Mouse (Mus musculus) hindbrain, postnatal 0 days (tissue): ENCODE results near the gene Il31ra. TPM values are rescaled to one million over a fixed set of nuclear protein-coding genes. Genes with fewer than 3 reads are reported as not detected.

Experiments used
- ATAC-seq: fragments of 200-750 bp; cut with Nextera tagmentation; 2 replicates; pipeline ENCODE4 v1.8.0; 2017; ENCODE audit warnings: mild to moderate bottlenecking, moderate TSS enrichment, moderate library complexity
- DNase-seq: peaks from one replicate; pipeline ENCODE4 v3.0.0-alpha.2; 2015; ENCODE audit warnings: low spot score
- H3K27ac ChIP-seq: fragments of 300-500 bp; sonication (generic); 2 replicates; pipeline ENCODE4 v1.5.1; 2014; ENCODE audit warnings: mild to moderate bottlenecking
- H3K27me3 ChIP-seq: fragments of 300-500 bp; sonication (generic); 2 replicates; pipeline ENCODE4 v1.6.1; 2014; ENCODE audit warnings: low read length, mixed read lengths; ENCODE audit not compliant: insufficient read depth
- H3K36me3 ChIP-seq: fragments of 300-500 bp; sonication (generic); 2 replicates; pipeline ENCODE4 v1.6.1; 2014; ENCODE audit warnings: low read length, mixed read lengths; ENCODE audit not compliant: insufficient read depth
- H3K4me1 ChIP-seq: fragments of 300-500 bp; sonication (generic); 2 replicates; pipeline ENCODE4 v1.6.1; 2014; ENCODE audit warnings: antibody characterized with exemption, low read length, mixed read lengths; ENCODE audit not compliant: insufficient read depth
- H3K4me2 ChIP-seq: fragments of 300-500 bp; sonication (generic); 2 replicates; pipeline ENCODE4 v1.6.1; 2014; ENCODE audit warnings: low read depth, mild to moderate bottlenecking, low read length, moderate library complexity, mixed read lengths
- H3K4me3 ChIP-seq: fragments of 300-500 bp; sonication (generic); 2 replicates; pipeline ENCODE4 v1.5.1; 2014; ENCODE audit warnings: low read length
- H3K9ac ChIP-seq: fragments of 300-500 bp; sonication (generic); replicated peaks from 2 replicates; pipeline ENCODE4 v1.6.1; 2014; ENCODE audit warnings: mild to moderate bottlenecking, low read length, moderate library complexity, mixed read lengths
- H3K9me3 ChIP-seq: fragments of 300-500 bp; sonication (generic); 2 replicates; pipeline ENCODE4 v1.6.1; 2016; ENCODE audit warnings: low read length, mixed read lengths
- CTCF ChIP-seq: IDR thresholded peaks from 2 replicates; pipeline ENCODE4 v1.5.1; 2016; ENCODE audit warnings: antibody characterized with exemption, control low read depth, low read depth
- WGBS: fragments of 180-500 bp; shearing (Covaris S2); extraction: QIAGEN DNeasy Blood & Tissue Kit; methylation state at CpG from one replicate; pipeline ENCODE4 v1.1.7; 2014; 5-methylcytosine and 5-hydroxymethylcytosine counted together
- polyA plus RNA-seq: library from polyadenylated mRNA; unstranded; fragments of >200 nt; fragmentation: Nextera tagmentation; extraction: Ambion mirVana; gene quantifications from 2 replicates; pipeline ENCODE4 v1.2.1, GENCODE M21; 2015
- total RNA-seq: library from RNA; depleted of rRNA; stranded (reverse); fragments of >200 nt; gene quantifications from 2 replicates; pipeline ENCODE4 v1.2.3, GENCODE M21; 2014

Il31ra gene
- total and polyA plus RNA-seq, 2 experiments from 2014 or later: not detected

- ATAC-seq (no peak), DNase-seq (peak; percentile 12)
- no peak overlapping the region for H3K4me2 ChIP-seq
- H3K27ac ChIP-seq: no peak overlapping the region
- no peak overlapping the region for H3K9ac ChIP-seq
- H3K4me3 ChIP-seq: no peak overlapping the region
- TF ChIP-seq CTCF: no peak
- H3K4me1 ChIP-seq: no peaks in the 10 kb centered on the region
- H3K36me3 ChIP-seq: no peaks in the 10 kb centered on the region
- H3K27me3 ChIP-seq: no peaks in the 10 kb centered on the region
- H3K9me3 ChIP-seq: no peaks in the 10 kb centered on the region
- 65% methylated on average over 11 of the region's 11 CpGs for WGBS
Measured at GRCm38 (mm10) chr13:112511261-112511660, 82.9 kb downstream of the Il31ra start.

- Histone ChIP-seq H3K4me3 (no peak overlapping the region), H3K9me3 (no peaks in the 10 kb centered on the region), H3K27me3 (no peaks in the 10 kb centered on the region), H3K36me3 (peaks cover 5% of the 10 kb centered on the region; the same call in 1 of the 2 replicates), H3K27ac (no peak overlapping the region), H3K4me1 (no peaks in the 10 kb centered on the region), H3K9ac (no peak overlapping the region), H3K4me2 (no peak overlapping the region)
- TF ChIP-seq CTCF: no peak
- no peak for ATAC-seq
- 94% methylated on average over 19 of the region's 19 CpGs for WGBS
- DNase-seq: no peak
Measured at GRCm38 (mm10) chr13:112510437-112511212, 83.5 kb downstream of the Il31ra start.

GRCm38 (mm10) chr13:112509465-112509864 lies 84.7 kb downstream of the Il31ra start:
- Histone ChIP-seq H3K27ac (no peak overlapping the region), H3K4me3 (no peak overlapping the region), H3K4me1 (no peaks in the 10 kb centered on the region), H3K27me3 (no peaks in the 10 kb centered on the region), H3K36me3 (peaks cover 16% of the 10 kb centered on the region), H3K9ac (no peak overlapping the region), H3K9me3 (no peaks in the 10 kb centered on the region), H3K4me2 (no peak overlapping the region)
- peak; percentile 97 for TF ChIP-seq CTCF
- DNase-seq (peak; percentile 88), ATAC-seq (peak; percentile 86)
- WGBS: 26% methylated on average over 4 of the region's 4 CpGs

- Histone ChIP-seq H3K9me3 (no peaks in the 10 kb centered on the region), H3K36me3 (peaks cover 25% of the 10 kb centered on the region), H3K27me3 (no peaks in the 10 kb centered on the region), H3K9ac (no peak overlapping the region), H3K4me1 (no peaks in the 10 kb centered on the region), H3K4me2 (no peak overlapping the region), H3K4me3 (no peak overlapping the region), H3K27ac (no peak overlapping the region)
- no peak for TF ChIP-seq CTCF
- 86% methylated on average over 5 of the region's 5 CpGs for WGBS
- ATAC-seq (no peak), DNase-seq (no peak)
Measured at GRCm38 (mm10) chr13:112508487-112508886, 85.7 kb downstream of the Il31ra start.

- Histone ChIP-seq H3K36me3 (peaks cover 28% of the 10 kb centered on the region), H3K27me3 (no peaks in the 10 kb centered on the region), H3K9me3 (no peaks in the 10 kb centered on the region), H3K9ac (no peak overlapping the region), H3K4me3 (no peak overlapping the region), H3K4me1 (no peaks in the 10 kb centered on the region), H3K4me2 (no peak overlapping the region), H3K27ac (no peak overlapping the region)
- DNase-seq: no peak
- WGBS: 91% methylated on average over 13 of the region's 13 CpGs
- ATAC-seq: no peak
- TF ChIP-seq CTCF: no peak
Measured at GRCm38 (mm10) chr13:112507691-112508090, 86.5 kb downstream of the Il31ra start.

GRCm38 (mm10) chr13:112506766-112507165 lies 87.4 kb downstream of the Il31ra start:
- H3K9me3 ChIP-seq: no peaks in the 10 kb centered on the region
- DNase-seq (peak; percentile 18), ATAC-seq (no peak)
- no peaks in the 10 kb centered on the region for H3K27me3 ChIP-seq
- H3K9ac ChIP-seq: no peak overlapping the region
- H3K4me2 ChIP-seq: no peak overlapping the region
- H3K36me3 ChIP-seq: peaks cover 32% of the 10 kb centered on the region
- no peak overlapping the region for H3K27ac ChIP-seq
- TF ChIP-seq CTCF: no peak
- 73% methylated on average over 13 of the region's 13 CpGs for WGBS
- H3K4me1 ChIP-seq: no peaks in the 10 kb centered on the region
- H3K4me3 ChIP-seq: no peak overlapping the region

- Histone ChIP-seq H3K27ac (no peak overlapping the region), H3K9ac (no peak overlapping the region), H3K4me2 (no peak overlapping the region), H3K27me3 (no peaks in the 10 kb centered on the region), H3K9me3 (no peaks in the 10 kb centered on the region), H3K36me3 (peaks cover 44% of the 10 kb centered on the region), H3K4me3 (no peak overlapping the region), H3K4me1 (no peaks in the 10 kb centered on the region)
- no peak for TF ChIP-seq CTCF
- ATAC-seq (no peak), DNase-seq (no peak)
- WGBS: 95% methylated on average over 6 of the region's 6 CpGs
Measured at GRCm38 (mm10) chr13:112505436-112505835, 88.7 kb downstream of the Il31ra start.
